Comparison of ENCODE assay signal across 12 mouse cellular contexts in the genomic region with DNA sequence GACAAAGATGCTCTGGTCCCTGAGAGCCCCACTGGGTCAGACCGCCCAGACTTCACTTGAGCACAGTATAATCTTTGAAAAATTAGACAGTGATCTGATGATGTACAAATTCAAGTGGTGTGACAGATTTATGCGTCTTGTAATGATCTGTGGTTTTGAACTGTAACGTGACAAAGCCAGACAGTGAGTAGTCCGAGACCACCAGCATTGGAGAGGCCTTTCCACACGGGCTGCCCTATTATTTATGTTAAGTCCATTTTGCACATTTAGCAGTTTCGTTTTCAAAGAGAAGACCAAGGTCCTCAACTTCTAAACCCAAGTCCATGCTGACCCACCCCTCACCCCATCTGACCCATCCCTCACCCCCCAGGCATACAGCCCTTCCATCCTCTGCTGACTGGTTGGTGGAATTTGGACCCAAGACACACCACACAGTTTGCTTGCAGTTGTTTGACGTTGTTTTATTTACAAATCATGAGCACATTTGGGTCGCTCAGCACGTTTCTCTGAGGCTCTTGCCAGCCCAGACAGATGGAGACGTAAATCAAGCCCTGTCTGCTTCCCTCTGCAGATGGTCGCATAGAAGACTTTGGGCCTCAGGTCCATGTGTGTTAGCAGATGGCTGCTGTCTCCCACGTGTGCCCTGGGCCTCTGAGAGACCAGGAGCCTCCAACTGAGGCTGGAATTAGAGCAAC.
A peak's percentile ranks its signal among the peaks of the same experiment; 100 is the strongest.
DNase-seq lines count a peak whose midpoint lies in the region; ATAC-seq and TF ChIP-seq lines count a peak whose summit lies in the region.
"Had no signal": no experiment of that assay in that cellular context is flagged by ENCODE, and none has a peak within 500 bp of the region (broad histone marks: within the 10 kb centered on the region; RNA-seq: fewer than 3 reads in every experiment).

No protein-coding gene starts in this region.

- peak; percentile 83 for ATAC-seq in forebrain, embryonic 15.5 days (replicated peaks)
- no peak for ATAC-seq in forebrain, embryonic 11.5 days (replicated peaks; ENCODE audit: low FRiP score)
- peak; percentile 91 for ATAC-seq in lung, embryonic 16.5 days (ENCODE audit: low read depth)

- no peaks in the 10 kb centered on the region for H3K9me3 ChIP-seq in forebrain, embryonic 15.5 days
- no peaks in the 10 kb centered on the region for H3K9me3 ChIP-seq in forebrain, embryonic 11.5 days (ENCODE audit: control insufficient read depth, low read length)
- H3K9me3 ChIP-seq in lung, embryonic 16.5 days (ENCODE audit: control insufficient read depth, low read length) = no peaks in the 10 kb centered on the region

- H3K9ac ChIP-seq in forebrain, embryonic 15.5 days (replicated peaks) = no peak overlapping the region
- no peak overlapping the region for H3K9ac ChIP-seq in forebrain, embryonic 11.5 days (ENCODE audit: low read length)
- no peak overlapping the region for H3K9ac ChIP-seq in lung, embryonic 16.5 days (ENCODE audit: low read length)

- TF ChIP-seq CTCF in lung, adult 2 months (IDR thresholded peaks at IDR 0.05; ENCODE audit: insufficient read depth, low read length) = no peak
- no peak for TF ChIP-seq CTCF in cerebellum, adult 2 months (IDR thresholded peaks at IDR 0.05; ENCODE audit: borderline replicate concordance, insufficient read depth, low read depth, low read length)

- WGBS in forebrain, embryonic 15.5 days = 69% methylated on average over 12 of the region's 12 CpGs
- WGBS in forebrain, embryonic 11.5 days = 81% methylated on average over 12 of the region's 12 CpGs
- WGBS in lung, embryonic 16.5 days = 41% methylated on average over 12 of the region's 12 CpGs
- WGBS in lung, adult 2 months = 59% methylated on average over 12 of the region's 12 CpGs
- WGBS in cerebellum, adult 2 months = 38% methylated on average over 12 of the region's 12 CpGs

- H3K36me3 ChIP-seq in forebrain, embryonic 15.5 days = no peaks in the 10 kb centered on the region
- no peaks in the 10 kb centered on the region for H3K36me3 ChIP-seq in forebrain, embryonic 11.5 days (ENCODE audit: control insufficient read depth, insufficient read depth, low read length)
- H3K36me3 ChIP-seq in lung, embryonic 16.5 days (ENCODE audit: control insufficient read depth, insufficient read depth, low read length) = no peaks in the 10 kb centered on the region

- H3K27me3 ChIP-seq in forebrain, embryonic 15.5 days = no peaks in the 10 kb centered on the region
- H3K27me3 ChIP-seq in forebrain, embryonic 11.5 days (ENCODE audit: control insufficient read depth, insufficient read depth, low read length) = no peaks in the 10 kb centered on the region
- no peaks in the 10 kb centered on the region for H3K27me3 ChIP-seq in lung, embryonic 16.5 days (ENCODE audit: control insufficient read depth, insufficient read depth, low read depth, low read length)
- no peaks in the 10 kb centered on the region for H3K27me3 ChIP-seq in cerebellum, adult 2 months (ENCODE audit: control insufficient read depth, insufficient read depth, low read length)

- 0 out of 2 replicates have a peak, but pooled peaks cover 2% of the 10 kb centered on the region for H3K4me1 ChIP-seq in forebrain, embryonic 15.5 days
- no peaks in the 10 kb centered on the region for H3K4me1 ChIP-seq in forebrain, embryonic 11.5 days (replicated peaks; ENCODE audit: control insufficient read depth, insufficient read depth, low read length)
- H3K4me1 ChIP-seq in lung, embryonic 16.5 days (replicated peaks; ENCODE audit: control insufficient read depth, insufficient read depth, low read length) = no peaks in the 10 kb centered on the region
- no peaks in the 10 kb centered on the region for H3K4me1 ChIP-seq in lung, adult 2 months (ENCODE audit: control insufficient read depth, insufficient read depth, low read length)
- H3K4me1 ChIP-seq in cerebellum, adult 2 months (ENCODE audit: control insufficient read depth, insufficient read depth, low read length) = peaks cover 6% of the 10 kb centered on the region; the same call in 1 of the 2 replicates

- no peak for DNase-seq in forebrain, embryonic 11.5 days (ENCODE audit: low spot score)
- DNase-seq in lung, adult 2 months = no peak
- DNase-seq in cerebellum, adult 2 months = peak; percentile 72 to 85
- DNase-seq in layer of hippocampus, adult 9-11 months = peak; percentile 20
- no peak for DNase-seq in liver
- no peak for DNase-seq in gastrocnemius, adult 18-20 months (ENCODE audit: low spot score)
- DNase-seq: heart, postnatal 14 days; kidney, adult 9 months; thymus, postnatal 14 days had no signal

- no peak overlapping the region for H3K4me3 ChIP-seq in forebrain, embryonic 15.5 days
- H3K4me3 ChIP-seq in forebrain, embryonic 11.5 days (ENCODE audit: low read depth, low read length) = no peak overlapping the region
- H3K4me3 ChIP-seq in lung, embryonic 16.5 days (ENCODE audit: low read length) = no peak overlapping the region
- no peak overlapping the region for H3K4me3 ChIP-seq in lung, adult 2 months (replicated peaks; ENCODE audit: extremely low read depth, low read depth, low read length)
- H3K4me3 ChIP-seq in cerebellum, adult 2 months (replicated peaks; ENCODE audit: insufficient read depth, low read depth, low read length) = no peak overlapping the region
- H3K4me3 ChIP-seq: myocyte had no signal

- no peak overlapping the region for H3K4me2 ChIP-seq in forebrain, embryonic 15.5 days (replicated peaks)
- H3K4me2 ChIP-seq in forebrain, embryonic 11.5 days (ENCODE audit: low read depth, low read length, severe bottlenecking) = no peak overlapping the region
- H3K4me2 ChIP-seq in lung, embryonic 16.5 days (ENCODE audit: low read depth, low read length) = no peak overlapping the region

- H3K27ac ChIP-seq in forebrain, embryonic 15.5 days (replicated peaks) = no peak overlapping the region
- no peak overlapping the region for H3K27ac ChIP-seq in forebrain, embryonic 11.5 days (ENCODE audit: low read depth, low read length)
- H3K27ac ChIP-seq in lung, embryonic 16.5 days (ENCODE audit: low read length) = no peak overlapping the region
- no peak overlapping the region for H3K27ac ChIP-seq in cerebellum, adult 2 months (ENCODE audit: insufficient read depth, low read length)

- no peak for TF ChIP-seq POLR2A in lung, adult 2 months (IDR thresholded peaks at IDR 0.05; ENCODE audit: borderline replicate concordance, extremely low read depth, low read depth, low read length)
- no peak for TF ChIP-seq POLR2A in cerebellum, adult 2 months (IDR thresholded peaks at IDR 0.05; ENCODE audit: borderline replicate concordance, insufficient read depth, low read length)

Comparison
In these comparisons a context has a peak if more than half of its experiments do, and no peak if none do; other contexts are left out.
1. DNase-seq: peak in cerebellum, adult 2 months (2 of 2) and layer of hippocampus, adult 9-11 months (single experiment); none in forebrain, embryonic 11.5 days (single experiment), lung, adult 2 months (single experiment), liver (single experiment) and gastrocnemius, adult 18-20 months (single experiment).